Mouse (Mus musculus) liver, embryonic 13.5 days (tissue): ENCODE data around the gene Dgka. TPM values are rescaled to one million over a fixed set of nuclear protein-coding genes. Genes with fewer than 3 reads are reported as not detected.

Source experiments
- polyA plus RNA-seq: library from polyadenylated mRNA; unstranded; fragments of >200 nt; fragmentation: Nextera tagmentation; extraction: Ambion mirVana; gene quantifications from 2 replicates; pipeline ENCODE4 v1.2.1, GENCODE M21; 2015

Gene Dgka
- polyA plus RNA-seq, 1 experiment from 2014 or later: 1.8 TPM

Other genes with a start within 250 kb of the Dgka start
- gene Myl6b, start 246.2 kb downstream of the Dgka start, polyA plus RNA-seq: 1.2 and 1.3 TPM in 2 replicates
- 9.9 and 10.6 TPM in 2 replicates for gene Esyt1, start 219.0 kb downstream of the Dgka start, polyA plus RNA-seq
- gene Zc3h10, start 197.1 kb downstream of the Dgka start, polyA plus RNA-seq: 6.2 and 7.1 TPM in 2 replicates
- 2,776 and 3,150 TPM in 2 replicates for gene Rpl41, start 195.6 kb downstream of the Dgka start, polyA plus RNA-seq
- 207 and 228 TPM in 2 replicates for gene Pa2g4, start 178.9 kb downstream of the Dgka start, polyA plus RNA-seq
- gene Erbb3, start 155.2 kb downstream of the Dgka start, polyA plus RNA-seq: 1.2 and 1.9 TPM in 2 replicates
- 486 and 551 TPM in 2 replicates for gene Rps26, start 118.1 kb downstream of the Dgka start, polyA plus RNA-seq
- gene Ikzf4, start 98.9 kb downstream of the Dgka start, polyA plus RNA-seq: 0.12 and 0.21 TPM in 2 replicates
- 10.7 and 13.9 TPM in 2 replicates for gene Suox, start 70.8 kb downstream of the Dgka start, polyA plus RNA-seq
- gene Rab5b, start 48.6 kb downstream of the Dgka start, polyA plus RNA-seq: 24.5 and 31.4 TPM in 2 replicates
- gene Pmel, start 40.7 kb downstream of the Dgka start, polyA plus RNA-seq: 0.30 and 0.52 TPM in 2 replicates
- gene Cdk2, start 39.8 kb downstream of the Dgka start, polyA plus RNA-seq: 61.1 and 71.9 TPM in 2 replicates
- gene Pym1, start 3.0 kb upstream of the Dgka start, polyA plus RNA-seq: 20.4 and 20.8 TPM in 2 replicates
- gene Mmp19, start 46.1 kb upstream of the Dgka start, polyA plus RNA-seq: 6.9 and 8.3 TPM in 2 replicates
- 20.4 and 23.6 TPM in 2 replicates for gene Dnajc14, start 59.2 kb upstream of the Dgka start, polyA plus RNA-seq
- 2.4 and 3.2 TPM in 2 replicates for gene Tmem198b, start 59.5 kb upstream of the Dgka start, polyA plus RNA-seq
- gene Sarnp, start 72.5 kb upstream of the Dgka start, polyA plus RNA-seq: 147 and 176 TPM in 2 replicates
- gene Ormdl2, start 76.8 kb upstream of the Dgka start, polyA plus RNA-seq: 90.2 and 91.0 TPM in 2 replicates
- gene Gdf11, start 146.9 kb upstream of the Dgka start, polyA plus RNA-seq: 0.43 and 0.66 TPM in 2 replicates
- gene Cd63, start 156.1 kb upstream of the Dgka start, polyA plus RNA-seq: 118 and 119 TPM in 2 replicates
- gene Rdh5, start 178.0 kb upstream of the Dgka start, polyA plus RNA-seq: 10.5 and 10.6 TPM in 2 replicates
- gene Bloc1s1, start 179.2 kb upstream of the Dgka start, polyA plus RNA-seq: 81.9 and 87.1 TPM in 2 replicates
- gene Itga7, start 189.0 kb upstream of the Dgka start, polyA plus RNA-seq: 0.12 and 0.41 TPM in 2 replicates
- not detected in 2 replicates for gene Mettl7b, start 216.1 kb upstream of the Dgka start, polyA plus RNA-seq
- gene Olfr9, start 244.6 kb upstream of the Dgka start, polyA plus RNA-seq: not detected in 2 replicates